Mouse (Mus musculus) naive thymus-derived CD4-positive, alpha-beta T cell, adult 2 months (primary cell): ENCODE measurements around the gene Cyp2b10.
"Not testable (repeated sequence)": the region's sequence is repeated elsewhere in the genome, so short reads cannot be mapped to it uniquely, and the experiment has no call there.

Experiments
- DNase-seq: peaks from one replicate; pipeline ENCODE4 v3.0.0-alpha.2; 2011; ENCODE audit warnings: low read depth

Cyp2b10 gene

DNA sequence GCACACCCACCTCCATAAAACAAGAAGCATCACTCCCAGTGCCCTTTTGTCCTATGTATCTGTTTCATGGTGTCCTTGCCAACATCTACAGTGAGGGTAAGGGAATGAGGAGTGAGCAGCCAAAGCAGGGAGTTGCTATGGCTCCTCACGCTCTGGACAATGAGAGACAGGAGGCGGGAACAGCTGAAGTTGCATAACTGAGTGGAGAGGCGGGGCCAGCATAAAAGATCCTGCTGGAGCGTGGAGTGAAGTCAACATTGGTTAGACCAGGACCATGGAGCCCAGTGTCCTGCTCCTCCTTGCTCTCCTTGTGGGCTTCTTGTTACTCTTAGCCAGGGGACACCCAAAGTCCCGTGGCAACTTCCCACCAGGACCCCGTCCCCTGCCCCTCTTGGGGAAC lies at the start of gene Cyp2b10:
Gene Cyp2b10, plus strand, starts transcription at position 210 of the 400 bp plus-strand sequence.
- no peak for DNase-seq

DNA sequence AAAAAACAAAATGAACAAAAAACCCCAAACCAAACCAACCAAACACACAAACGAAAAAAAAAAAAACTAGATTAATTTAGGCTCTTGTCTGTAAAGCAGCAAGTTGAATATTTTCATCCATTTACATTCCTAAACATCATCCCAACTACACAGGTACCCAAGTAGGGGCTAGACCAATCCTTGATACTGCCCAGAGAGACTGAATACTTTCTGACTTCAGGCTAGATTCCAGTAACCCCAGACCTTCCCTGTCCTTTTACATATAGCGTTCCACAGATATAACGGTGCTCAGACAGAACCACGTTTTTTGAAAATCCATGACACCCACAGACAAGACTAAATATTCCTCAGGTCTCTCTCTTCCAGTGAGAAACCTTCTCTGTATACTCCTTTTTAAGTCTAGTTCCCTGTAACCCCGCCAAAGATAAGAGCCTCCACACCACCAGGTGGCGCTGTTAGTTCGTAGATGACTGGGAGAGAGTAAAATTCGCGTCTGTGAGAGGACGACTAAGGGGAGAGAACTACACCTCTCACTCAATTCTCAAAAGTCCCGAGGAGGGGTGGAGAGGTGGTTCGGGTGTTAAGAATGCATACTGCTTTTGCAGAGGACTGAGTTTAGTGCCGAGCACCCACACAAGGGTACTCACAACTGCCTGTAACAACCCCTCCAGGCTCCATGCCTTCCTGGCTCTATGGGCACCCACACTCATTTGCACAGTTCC lies 49.5 kb upstream of the Cyp2b10 start:
- DNase-seq = peak; percentile 94

DNA sequence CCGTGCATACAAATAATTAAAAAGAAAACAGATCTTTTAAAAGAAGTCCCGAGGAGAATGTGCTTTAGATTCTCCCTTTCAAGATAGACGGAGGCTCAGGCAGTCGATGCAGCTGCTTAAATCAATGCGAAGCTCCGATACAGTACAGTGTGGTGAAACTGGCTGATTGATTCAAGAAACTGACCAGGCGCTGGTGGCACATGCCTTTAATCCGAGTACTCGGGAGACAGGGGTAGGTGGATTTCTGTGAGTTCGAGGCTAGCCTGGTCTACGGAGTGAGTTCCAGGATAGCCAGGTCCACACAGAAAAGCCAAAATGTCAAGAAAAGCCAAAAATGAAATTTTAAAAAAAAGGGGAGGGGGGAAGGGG lies 49.0 kb upstream of the Cyp2b10 start:
- DNase-seq = no peak

DNA sequence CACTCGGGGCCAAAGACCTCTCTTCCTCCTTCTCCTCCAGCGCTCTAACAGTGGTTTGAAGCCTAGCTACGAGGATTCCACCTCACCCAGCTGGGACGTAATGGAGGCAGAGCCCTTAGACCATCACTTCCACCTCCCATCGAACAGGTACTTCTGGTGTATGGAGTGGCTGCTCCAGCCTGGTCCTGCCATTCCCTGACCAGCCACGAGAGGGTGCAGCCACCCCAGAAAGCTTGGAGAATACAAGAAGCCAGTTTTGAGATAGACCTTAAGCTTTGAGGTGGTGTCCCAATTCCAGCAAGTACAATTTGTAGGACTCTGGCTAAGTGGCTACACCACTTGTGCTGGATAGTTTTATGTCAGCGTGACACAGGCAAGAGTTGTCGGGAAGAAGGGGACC lies 42.3 kb upstream of the Cyp2b10 start:
- peak; percentile 86 for DNase-seq

DNA sequence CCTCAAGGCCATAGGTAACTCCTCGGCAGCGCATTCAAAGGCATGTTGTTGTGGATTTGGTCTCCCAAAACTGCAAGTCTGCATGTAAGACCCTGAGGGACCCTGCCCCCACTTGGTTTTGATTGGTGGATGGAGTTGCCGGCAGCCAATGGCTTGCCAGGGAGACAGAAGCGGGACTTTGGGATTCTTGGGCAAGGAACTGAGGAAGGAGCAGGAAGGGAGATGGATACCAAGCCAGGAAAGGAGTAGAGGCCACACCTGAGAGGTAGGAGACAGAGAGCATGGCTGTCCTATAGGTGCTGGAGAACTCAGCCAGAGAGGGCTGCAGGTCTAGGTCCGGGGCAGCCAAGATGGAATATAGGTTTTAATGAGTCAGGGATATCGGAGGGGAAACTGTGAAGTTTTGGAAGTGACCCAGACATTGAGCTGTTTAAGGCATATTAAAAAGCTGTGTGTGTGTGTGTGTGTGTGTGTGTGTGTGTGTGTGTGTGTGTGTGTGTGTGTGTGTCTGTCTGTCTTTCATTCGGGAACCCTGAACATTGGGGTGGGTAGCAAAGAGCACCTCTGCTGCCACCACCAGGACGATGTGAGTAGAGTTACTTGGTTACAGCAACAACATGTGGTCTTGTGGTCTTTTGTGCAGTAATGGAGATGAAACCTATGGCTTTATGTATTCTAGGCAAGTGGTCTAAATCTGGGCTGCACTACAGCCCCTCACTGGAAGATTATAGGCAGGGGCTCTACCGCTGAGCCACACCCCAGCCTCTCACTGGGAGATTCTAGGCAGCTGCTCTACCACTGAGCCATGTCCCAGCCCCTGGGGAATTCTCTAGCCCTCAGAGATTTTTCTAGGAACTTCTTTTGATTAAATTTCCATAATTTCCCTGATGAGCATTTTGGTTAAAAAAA lies 37.2 kb upstream of the Cyp2b10 start:
- peak; percentile 64 for DNase-seq

DNA sequence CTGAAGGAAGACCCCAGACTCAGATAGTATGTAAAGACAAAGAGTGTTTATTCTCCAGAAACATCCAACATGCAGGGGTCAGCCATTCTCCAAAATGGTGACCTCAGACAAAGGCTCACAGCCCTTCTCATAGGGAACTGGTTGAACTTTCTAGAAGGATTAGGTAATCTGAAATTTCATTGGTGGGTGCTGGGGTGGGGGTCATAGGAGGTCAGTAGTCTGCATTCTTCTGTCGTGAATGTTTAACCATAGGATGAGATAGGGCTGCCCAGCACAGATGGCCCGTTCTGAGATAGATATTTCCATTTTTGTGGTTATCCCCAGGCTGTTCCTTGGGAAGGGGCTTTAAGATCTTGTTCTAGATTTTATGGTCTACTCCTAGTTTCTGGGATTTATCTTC lies 35.1 kb upstream of the Cyp2b10 start:
- no peak for DNase-seq

DNA sequence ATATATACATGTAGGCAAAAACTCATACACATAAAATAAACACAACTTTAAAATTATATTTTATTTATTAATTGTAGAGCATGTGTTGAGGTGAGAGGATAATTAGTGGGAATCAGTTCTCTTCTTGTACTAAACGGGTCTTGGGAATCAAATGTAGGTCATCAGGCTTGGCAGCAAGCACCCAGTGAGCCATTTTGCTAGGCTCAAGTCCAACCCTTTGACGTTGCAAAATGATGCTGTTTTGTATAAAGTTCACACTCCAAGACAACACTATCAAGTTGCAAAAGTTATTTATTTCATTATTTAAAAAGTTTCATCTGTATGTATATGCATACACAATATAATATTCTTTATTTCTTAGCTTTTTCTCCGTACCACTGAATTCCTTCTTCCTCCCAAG lies 33.7 kb upstream of the Cyp2b10 start:
- no peak for DNase-seq

DNA sequence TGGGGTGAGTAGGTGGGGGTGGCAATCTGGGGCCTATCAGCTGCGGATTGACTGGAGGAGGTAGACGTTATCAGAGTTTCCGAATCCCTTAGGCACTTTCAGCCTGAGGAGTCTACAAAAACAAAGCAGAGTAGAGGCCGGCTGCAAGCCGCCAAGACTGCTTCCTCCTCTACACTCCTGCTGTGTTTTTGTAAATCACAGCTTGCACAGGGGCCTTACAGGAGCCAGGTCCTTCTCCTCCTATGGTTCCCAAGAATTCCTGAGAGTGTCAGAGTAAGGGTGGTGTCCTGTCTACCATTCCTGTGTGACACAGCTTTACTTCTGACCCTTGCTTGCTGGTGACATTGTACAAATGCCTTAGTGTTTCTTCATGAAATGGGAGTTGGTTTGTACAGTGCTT lies 32.6 kb upstream of the Cyp2b10 start:
- no peak for DNase-seq

DNA sequence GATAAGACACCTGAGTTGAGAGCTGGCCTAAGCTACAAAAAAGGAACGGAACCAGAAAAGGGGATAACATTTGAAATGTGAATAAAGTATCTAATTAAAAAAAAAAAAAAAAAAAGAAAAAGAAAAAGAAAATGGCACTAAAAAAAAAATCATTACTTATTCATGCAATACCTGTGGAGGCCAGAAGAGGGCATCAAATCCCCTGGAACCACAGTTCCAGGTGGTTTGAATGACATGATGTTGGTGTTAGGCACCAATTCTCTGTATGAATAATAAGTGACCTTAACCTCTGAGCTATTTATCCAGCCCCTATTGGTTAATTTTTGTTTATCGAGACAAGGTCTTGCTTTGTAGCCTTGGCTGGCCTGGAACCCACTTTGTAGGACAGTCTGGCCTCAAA lies 27.6 kb upstream of the Cyp2b10 start:
- peak; percentile 40 for DNase-seq

DNA sequence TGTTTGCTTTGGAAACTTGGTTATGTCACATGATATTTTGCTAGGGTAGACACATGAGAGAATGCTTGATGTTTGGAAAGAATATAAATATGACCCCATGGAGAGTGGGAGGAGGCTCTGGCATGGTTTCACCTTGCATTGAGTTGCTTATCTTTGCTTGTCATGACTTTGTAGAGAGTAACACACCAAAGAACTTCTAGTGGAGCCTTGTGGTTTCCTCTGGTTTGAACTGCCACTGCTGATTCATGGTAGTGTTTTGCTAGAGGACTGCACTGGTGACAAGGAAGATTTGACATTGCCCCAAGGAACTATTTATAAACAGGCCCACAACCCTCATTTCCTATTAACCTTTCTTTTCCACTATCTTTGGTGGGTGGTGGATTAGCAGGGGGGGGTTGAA lies 24.8 kb upstream of the Cyp2b10 start:
- no peak for DNase-seq

DNA sequence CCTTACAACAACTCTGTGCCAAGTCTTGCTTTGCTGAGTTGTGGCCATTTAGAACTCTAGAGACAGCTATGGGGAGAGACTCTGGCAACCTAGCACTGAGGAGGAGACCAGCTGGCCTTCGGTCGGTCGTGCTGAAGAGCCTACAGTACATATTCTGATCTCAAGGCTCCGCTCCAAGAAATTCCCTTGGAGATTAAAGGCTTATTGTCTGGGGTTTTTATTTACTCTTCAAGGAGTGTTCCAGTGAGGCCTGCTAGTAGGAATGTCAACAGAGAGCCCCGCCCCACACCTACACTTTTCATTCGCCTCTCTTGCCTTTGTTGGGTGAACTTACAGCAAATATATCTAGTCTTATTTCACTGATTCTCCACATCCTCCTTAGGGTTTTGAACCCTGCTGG lies 18.7 kb upstream of the Cyp2b10 start:
- no peak for DNase-seq

DNA sequence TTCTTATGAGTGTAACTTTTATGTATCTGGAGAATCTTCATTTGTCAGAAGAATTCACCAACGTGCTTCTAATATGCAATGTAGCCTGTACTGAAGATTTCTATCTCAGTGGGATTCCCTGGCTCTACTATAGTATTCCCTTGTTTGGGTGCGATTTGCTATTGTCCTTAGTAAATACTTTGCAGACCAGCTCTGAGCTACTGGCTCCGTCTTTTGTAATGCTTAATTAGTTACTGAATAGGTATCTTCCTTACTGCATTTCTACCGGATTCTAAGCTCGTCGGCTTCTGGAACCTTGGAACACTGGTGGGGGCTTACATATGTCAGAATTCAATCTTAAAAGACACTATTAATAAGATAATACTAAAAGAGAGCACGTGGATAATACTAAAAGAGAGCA lies 16.7 kb upstream of the Cyp2b10 start:
- DNase-seq = not testable (repeated sequence)

DNA sequence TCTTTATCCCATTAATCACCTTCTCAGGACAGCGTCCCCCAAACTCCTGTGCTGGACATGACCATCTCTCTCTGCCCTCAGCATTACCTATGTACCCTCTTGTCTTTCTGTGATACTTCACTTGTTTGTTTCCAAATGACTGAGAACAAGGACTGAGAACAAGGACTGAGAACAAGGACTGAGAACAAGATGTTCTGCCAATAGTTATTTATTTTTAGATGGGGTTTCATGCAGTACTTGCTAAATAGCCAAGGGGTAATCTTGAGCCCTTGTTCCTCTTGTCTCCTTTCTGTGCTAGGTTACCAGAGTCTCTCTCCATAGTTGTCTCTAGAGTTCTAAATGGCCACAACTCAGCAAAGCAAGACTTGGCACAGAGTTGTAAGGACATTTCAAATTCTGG lies 13.1 kb upstream of the Cyp2b10 start:
- no peak for DNase-seq

DNA sequence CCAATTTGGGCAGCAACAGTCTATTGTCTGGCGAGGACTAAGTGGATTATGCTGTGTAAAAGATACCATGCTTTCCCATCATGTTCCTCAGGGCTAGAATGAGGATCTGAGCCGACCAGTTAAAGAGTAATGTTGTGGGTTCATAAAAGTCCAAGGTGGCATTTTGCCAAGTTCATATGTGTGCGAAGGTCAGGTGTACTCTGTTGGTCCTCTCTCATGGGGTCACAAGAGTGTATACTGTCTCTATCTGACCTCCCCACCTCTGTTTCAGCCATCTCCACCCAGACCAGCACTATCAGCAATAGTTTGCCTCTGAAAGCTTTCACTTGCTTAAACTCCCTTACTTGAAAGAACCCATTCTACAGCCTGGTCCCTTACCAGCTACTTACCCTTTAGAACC lies 9.7 kb upstream of the Cyp2b10 start:
- no peak for DNase-seq

DNA sequence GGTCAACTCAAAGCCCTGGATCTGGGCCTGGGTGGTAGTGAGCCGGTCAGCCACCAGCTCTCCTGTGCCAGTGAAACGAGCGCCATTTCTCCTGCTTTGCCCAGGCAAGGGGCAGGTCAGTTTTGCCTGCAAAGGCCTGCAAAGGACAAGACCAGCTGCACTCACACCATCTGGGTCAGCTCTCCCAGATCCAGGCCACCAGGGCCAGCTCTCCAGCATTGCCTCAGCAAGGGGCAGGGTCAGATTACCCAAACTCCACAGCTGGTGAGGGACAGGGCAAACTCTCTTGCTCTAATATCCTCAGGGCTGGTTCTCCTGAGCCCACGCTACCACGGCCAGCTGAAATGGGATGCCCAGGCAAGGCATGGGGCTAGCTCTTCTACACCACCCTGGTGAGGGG lies 4.3 kb upstream of the Cyp2b10 start:
- DNase-seq = no peak

DNA sequence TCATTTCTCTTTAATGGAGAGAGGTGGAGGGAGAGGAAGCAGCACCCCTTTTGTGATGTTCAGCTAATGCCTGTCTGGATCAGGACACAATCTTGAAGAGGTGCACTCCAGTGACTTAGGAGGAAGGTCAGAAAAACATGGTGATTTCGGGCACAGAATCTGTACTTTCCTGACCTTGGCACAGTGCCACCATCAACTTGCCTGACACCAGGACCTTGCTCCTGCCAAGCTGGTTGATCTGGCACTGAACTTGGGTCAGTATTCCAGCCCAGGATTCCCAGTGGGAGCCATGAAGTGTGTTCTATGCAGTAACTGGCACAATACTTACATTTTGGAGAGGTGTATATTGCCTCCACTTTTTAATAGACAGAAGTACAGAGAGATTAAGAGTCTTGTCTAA lies 2.3 kb upstream of the Cyp2b10 start:
- DNase-seq = no peak

DNA sequence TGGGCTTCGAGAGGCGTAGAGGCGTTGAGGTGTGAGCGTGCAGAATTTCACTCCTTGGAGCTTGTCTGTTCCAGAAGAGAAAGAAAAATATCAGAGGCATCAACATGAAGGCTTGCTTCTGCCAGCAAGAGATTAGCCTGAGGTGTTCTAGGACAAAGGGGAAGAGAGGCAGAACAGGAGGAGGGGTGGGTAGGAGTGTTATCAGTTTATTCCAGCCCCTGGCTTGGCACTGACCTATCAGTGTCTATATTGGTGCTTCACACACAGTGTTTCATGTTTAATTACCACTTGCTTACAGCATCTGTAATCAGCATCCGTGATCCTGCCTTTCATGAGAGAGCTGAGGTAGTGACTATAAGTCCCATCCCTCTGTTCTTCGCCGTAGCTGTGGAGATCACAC lies 644 bp downstream of the Cyp2b10 start:
- no peak for DNase-seq

DNA sequence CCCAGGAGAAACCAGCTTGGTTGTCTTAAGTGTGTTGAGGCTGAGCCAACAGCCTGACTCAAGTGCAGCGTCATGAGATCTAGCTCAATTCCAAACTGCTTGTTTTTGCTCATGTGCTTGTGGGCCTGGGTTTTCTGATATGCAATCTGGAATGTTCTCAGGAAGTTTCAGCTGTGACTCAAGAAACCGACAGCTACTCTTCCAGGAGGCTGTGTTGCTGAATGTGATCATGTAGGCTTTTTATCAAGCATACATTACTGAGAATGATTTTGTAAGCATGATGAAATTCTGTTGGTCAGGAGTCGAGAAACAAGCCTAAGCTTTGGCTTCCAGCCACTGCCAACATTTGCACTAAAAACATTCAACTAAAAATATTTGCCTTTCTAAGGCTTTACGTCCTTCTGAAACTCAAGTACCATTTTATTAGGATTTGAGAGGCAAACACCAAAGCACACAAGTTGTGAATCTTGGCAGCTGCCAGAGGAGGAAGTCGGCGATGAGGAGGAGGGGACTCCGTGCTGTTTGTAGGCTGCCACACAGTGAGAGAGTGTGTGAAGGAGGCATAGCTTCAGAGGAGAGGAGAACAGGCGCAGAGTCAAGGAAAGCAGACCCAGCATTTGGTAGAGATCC lies 4.8 kb downstream of the Cyp2b10 start:
- no peak for DNase-seq

DNA sequence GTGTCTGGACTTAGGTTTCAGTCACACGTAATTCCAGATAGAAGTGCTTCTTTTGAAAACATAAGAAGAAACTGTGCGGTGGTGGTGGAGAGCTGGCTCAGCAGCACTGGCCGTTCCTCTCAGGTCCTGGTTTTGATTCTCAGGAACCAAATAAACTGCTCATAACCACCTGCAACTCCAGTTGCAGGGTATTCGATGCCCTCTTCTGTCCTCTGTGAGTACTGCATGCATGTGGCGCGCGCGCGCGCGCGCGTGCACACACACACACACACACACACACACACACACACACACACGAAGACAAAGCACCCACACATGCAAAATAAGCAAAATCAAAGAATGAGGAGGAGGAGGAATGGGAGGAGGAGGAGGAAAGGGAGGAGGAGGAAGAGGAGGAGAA lies 5.7 kb downstream of the Cyp2b10 start:
- peak; percentile 3 for DNase-seq

DNA sequence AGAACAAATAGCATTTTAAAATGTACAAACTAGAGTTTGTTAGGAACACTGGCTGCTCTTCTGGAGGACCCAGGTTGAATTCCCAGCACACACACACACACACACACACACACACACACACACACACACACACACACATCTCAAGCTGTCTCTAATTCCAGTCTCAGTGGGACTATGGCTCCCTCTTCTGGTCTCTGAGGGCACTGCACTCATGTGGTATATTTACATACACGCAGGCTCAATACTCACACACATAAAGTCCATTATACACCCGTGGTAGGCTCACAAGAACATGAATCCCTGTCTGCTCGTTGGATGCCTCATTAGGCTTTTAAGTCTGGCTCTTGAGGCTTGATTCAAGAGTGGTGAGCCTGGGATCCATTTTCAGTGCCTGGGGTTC lies 6.6 kb downstream of the Cyp2b10 start:
- DNase-seq = peak; percentile 19

DNA sequence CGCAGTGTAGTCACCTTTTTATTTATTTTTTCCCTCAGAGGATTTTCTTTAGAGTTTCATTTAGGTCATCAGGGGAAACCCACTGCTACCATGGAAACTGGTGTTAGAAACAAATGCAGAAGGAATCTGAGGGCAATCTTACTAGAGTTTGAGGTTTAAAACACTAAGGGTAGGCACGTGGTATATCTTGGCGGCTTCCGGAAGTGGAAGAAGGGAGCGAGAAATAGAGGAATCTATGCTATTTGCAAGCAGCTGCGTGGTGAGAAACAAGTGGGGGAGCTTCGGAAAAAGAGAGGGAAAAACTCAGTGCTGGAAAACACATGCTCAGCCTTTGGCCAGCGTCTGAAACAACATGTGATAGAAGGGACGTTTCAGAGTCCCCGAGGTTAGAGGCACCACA lies 7.1 kb downstream of the Cyp2b10 start:
- no peak for DNase-seq

DNA sequence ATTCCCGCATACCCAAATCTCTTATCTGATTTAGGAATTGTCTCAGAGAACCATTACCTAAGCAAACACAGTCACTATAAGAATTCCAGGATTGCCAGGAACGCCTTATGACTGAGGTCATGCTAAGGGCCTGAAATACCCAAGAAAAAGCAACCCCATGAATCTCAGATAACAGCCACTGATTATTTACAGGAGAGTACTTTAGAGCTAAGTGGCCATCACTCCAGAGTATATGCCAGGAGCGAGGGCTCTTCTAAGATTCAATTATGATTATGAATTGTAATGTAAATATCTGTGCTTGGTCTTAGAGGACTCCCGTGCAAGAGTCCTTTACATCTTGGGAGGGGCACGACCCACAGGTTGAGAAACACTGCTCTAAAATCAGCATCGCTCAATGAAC lies 10.0 kb downstream of the Cyp2b10 start:
- DNase-seq = no peak

DNA sequence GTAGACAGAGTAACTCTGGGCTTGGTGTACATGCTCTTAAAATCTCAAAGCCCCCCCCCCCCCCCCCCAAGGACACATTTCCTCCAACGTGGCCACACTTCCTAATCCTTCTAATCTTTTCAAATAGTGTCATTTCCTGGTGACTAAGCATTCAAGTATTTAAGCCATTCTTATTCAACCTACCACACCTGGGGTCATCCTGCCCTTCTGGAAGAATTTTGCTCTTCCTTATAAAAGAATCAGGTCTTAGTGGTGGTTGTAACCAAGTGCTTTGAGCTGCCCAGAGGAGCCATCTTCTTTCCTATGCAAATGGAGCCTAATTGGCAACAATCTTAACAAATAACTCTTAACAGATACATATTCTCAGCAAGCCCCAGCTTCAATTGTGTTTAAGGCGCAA lies 12.6 kb downstream of the Cyp2b10 start:
- DNase-seq = no peak
